ENCODE assay signal across 9 mouse cellular contexts in genomic region chr2:178407053-178407815, GRCm38 (mm10). TPM values are rescaled to one million over a fixed set of nuclear protein-coding genes. Genes with fewer than 3 reads are reported as not detected.
A peak's percentile ranks its signal among the peaks of the same experiment; 100 is the strongest.
DNase-seq lines count a peak whose midpoint lies in the region; ATAC-seq and TF ChIP-seq lines count a peak whose summit lies in the region.
"Had no signal": no experiment of that assay in that cellular context is flagged by ENCODE, and none has a peak within 500 bp of the region (broad histone marks: within the 10 kb centered on the region; RNA-seq: fewer than 3 reads in every experiment).

Sycp2 (minus strand) TSS chr2:178407685.

- intact Hi-C loops in heart, postnatal 10 days (cut with DNase I) = no loop called here

- H3K4me3 ChIP-seq in heart, embryonic 13.5 days = no peak within 1 kb of the TSS
- peak within 1 kb of the TSS; percentile 27; the same call in 1 of the 2 replicates for H3K4me3 ChIP-seq in G1E (ENCODE audit: low read depth, low read length)
- no peak within 1 kb of the TSS for H3K4me3 ChIP-seq in hindbrain, embryonic 13.5 days
- no peak within 1 kb of the TSS for H3K4me3 ChIP-seq in midbrain, embryonic 14.5 days (replicated peaks; ENCODE audit: low read depth, low read length)
- H3K4me3 ChIP-seq: erythroblast, embryonic 14.5 days had no signal

- WGBS in heart, embryonic 13.5 days = 73% methylated on average over 52 of the region's 52 CpGs
- WGBS in hindbrain, embryonic 13.5 days = 86% methylated on average over 52 of the region's 52 CpGs
- 83% methylated on average over 52 of the region's 52 CpGs for WGBS in midbrain, embryonic 14.5 days

- H3K4me1 ChIP-seq in heart, embryonic 13.5 days = peaks cover 27% of the 10 kb centered on the region
- no peaks in the 10 kb centered on the region for H3K4me1 ChIP-seq in G1E (ENCODE audit: insufficient read depth, low read depth, low read length)
- no peaks in the 10 kb centered on the region; the same call in 1 of the 2 replicates for H3K4me1 ChIP-seq in hindbrain, embryonic 13.5 days (replicated peaks)
- no peaks in the 10 kb centered on the region for H3K4me1 ChIP-seq in midbrain, embryonic 14.5 days (ENCODE audit: control insufficient read depth, insufficient read depth, low read length)

- peak; percentile 65; the same call in 1 of the 2 replicates for ATAC-seq in heart, embryonic 13.5 days (ENCODE audit: extremely low read depth, insufficient number of reproducible peaks, low FRiP score, low TSS enrichment)
- ATAC-seq in G1E (ENCODE audit: extremely low read depth, insufficient number of reproducible peaks, low FRiP score, poor library complexity, severe bottlenecking) = no peak
- ATAC-seq in hindbrain, embryonic 13.5 days (ENCODE audit: low FRiP score) = peak; percentile 36; the same call in 1 of the 2 replicates
- peak; percentile 11; the same call in 1 of the 2 replicates for ATAC-seq in midbrain, embryonic 14.5 days (ENCODE audit: low FRiP score, low TSS enrichment)

- H3K27ac ChIP-seq in heart, embryonic 13.5 days (replicated peaks) = no peak within 1 kb of the TSS
- H3K27ac ChIP-seq in hindbrain, embryonic 13.5 days = no peak within 1 kb of the TSS
- no peak within 1 kb of the TSS for H3K27ac ChIP-seq in midbrain, embryonic 14.5 days (replicated peaks; ENCODE audit: low read depth, low read length)

- no peak within 1 kb of the TSS for H3K4me2 ChIP-seq in heart, embryonic 13.5 days
- no peak within 1 kb of the TSS for H3K4me2 ChIP-seq in hindbrain, embryonic 13.5 days
- no peak within 1 kb of the TSS for H3K4me2 ChIP-seq in midbrain, embryonic 14.5 days (ENCODE audit: low read length)

- H3K27me3 ChIP-seq in heart, embryonic 13.5 days (replicated peaks) = peaks cover 28% of the 10 kb centered on the region
- H3K27me3 ChIP-seq in G1E (ENCODE audit: insufficient read depth, low read length) = no peaks in the 10 kb centered on the region
- H3K27me3 ChIP-seq in hindbrain, embryonic 13.5 days = peaks cover 8% of the 10 kb centered on the region
- H3K27me3 ChIP-seq in midbrain, embryonic 14.5 days (ENCODE audit: control insufficient read depth, insufficient read depth, low read length) = no peaks in the 10 kb centered on the region

- no peaks in the 10 kb centered on the region for H3K9me3 ChIP-seq in heart, embryonic 13.5 days
- peaks cover 38% of the 10 kb centered on the region for H3K9me3 ChIP-seq in G1E (replicated peaks)
- no peaks in the 10 kb centered on the region for H3K9me3 ChIP-seq in hindbrain, embryonic 13.5 days
- H3K9me3 ChIP-seq in midbrain, embryonic 14.5 days (ENCODE audit: control insufficient read depth, low read length) = no peaks in the 10 kb centered on the region

- no peak for DNase-seq in heart, postnatal 10 days
- DNase-seq in G1E (ENCODE audit: low spot score) = no peak
- no peak for DNase-seq in midbrain, embryonic 14.5 days
- no peak for DNase-seq in layer of hippocampus, adult 18-20 months (ENCODE audit: low spot score in 2 of 2)
- no peak for DNase-seq in cerebellum, adult 11 months
- no peak for DNase-seq in T-cell, adult 2 months (ENCODE audit: low spot score)

- H3K9ac ChIP-seq in heart, embryonic 13.5 days = no peak within 1 kb of the TSS
- no peak within 1 kb of the TSS for H3K9ac ChIP-seq in hindbrain, embryonic 13.5 days
- H3K9ac ChIP-seq in midbrain, embryonic 14.5 days (replicated peaks; ENCODE audit: low read length) = no peak within 1 kb of the TSS

- no peaks in the 10 kb centered on the region for H3K36me3 ChIP-seq in heart, embryonic 13.5 days
- H3K36me3 ChIP-seq in G1E (replicated peaks) = no peaks in the 10 kb centered on the region
- no peaks in the 10 kb centered on the region for H3K36me3 ChIP-seq in hindbrain, embryonic 13.5 days
- H3K36me3 ChIP-seq in midbrain, embryonic 14.5 days (ENCODE audit: control insufficient read depth, insufficient read depth, low read length) = no peaks in the 10 kb centered on the region

- TF ChIP-seq CTCF in G1E (IDR thresholded peaks at IDR 0.05; ENCODE audit: low read depth, low read length) = no peak

RNA-seq across cellular contexts. Expression of gene Sycp2, which starts in this region (rescaled TPM):
- 0.05 and 0.08 TPM in 2 replicates for polyA plus RNA-seq in heart, embryonic 13.5 days (2015; fragmentation: Nextera tagmentation; extraction: Ambion mirVana)
- total RNA-seq in heart, postnatal 10 days (2021) = 1 to 10 TPM; 1.7 to 2.6 TPM
- total RNA-seq in G1E (2014; fragmentation: Nextera tagmentation) (not detected in 2 replicates), G1E (2017) (not detected in 2 replicates)
- not detected in 2 replicates for polyA plus RNA-seq in G1E (2012)
- 0.31 and 0.35 TPM in 2 replicates for polyA plus RNA-seq in hindbrain, embryonic 13.5 days (2015; fragmentation: Nextera tagmentation; extraction: Ambion mirVana)
- 0.37 and 0.81 TPM in 2 replicates for polyA plus RNA-seq in midbrain, embryonic 14.5 days (2014; fragmentation: Nextera tagmentation; extraction: Ambion mirVana)
- total RNA-seq in layer of hippocampus, adult 18-20 months (2021) = 1 to 10 TPM in 1 of 2 experiments, under 1 TPM in 1; 0.84 to 1.1 TPM
- polyA plus RNA-seq: erythroblast, embryonic 14.5 days had no signal

Comparison
In these comparisons a context has a peak if more than half of its experiments do, and no peak if none do; other contexts are left out.
1. Peak in ATAC-seq in heart, embryonic 13.5 days; RNA of the gene not detected or under 1 TPM.
2. Peak in ATAC-seq in hindbrain, embryonic 13.5 days; RNA of the gene not detected or under 1 TPM.
3. Peak in ATAC-seq in midbrain, embryonic 14.5 days; RNA of the gene not detected or under 1 TPM.